Comparison of ENCODE assay signal across 8 mouse cellular contexts in genomic region chr11:49764023-49764422, GRCm38 (mm10). TPM values are rescaled to one million over a fixed set of nuclear protein-coding genes. Genes with fewer than 3 reads are reported as not detected.
DNase-seq lines count a peak whose midpoint lies in the region; ATAC-seq and TF ChIP-seq lines count a peak whose summit lies in the region.
"Had no signal": no experiment of that assay in that cellular context is flagged by ENCODE, and none has a peak within 500 bp of the region (broad histone marks: within the 10 kb centered on the region; RNA-seq: fewer than 3 reads in every experiment).

No protein-coding gene starts in this region.

- H3K4me1 ChIP-seq in kidney, adult 2 months (ENCODE audit: control insufficient read depth, insufficient read depth, low read length) = 0 out of 2 replicates have a peak, but pooled peaks cover 4% of the 10 kb centered on the region
- H3K4me1 ChIP-seq in G1E (ENCODE audit: insufficient read depth, low read depth, low read length) = peaks cover 50% of the 10 kb centered on the region

- H3K4me3 ChIP-seq in kidney, adult 2 months (ENCODE audit: insufficient read depth, low read depth, low read length) = no peak overlapping the region
- peak overlapping the region; percentile 63; the same call in 1 of the 2 replicates for H3K4me3 ChIP-seq in G1E (ENCODE audit: low read depth, low read length)
- H3K4me3 ChIP-seq: neural tube, embryonic 12.5 days had no signal

- H3K27me3 ChIP-seq in kidney, adult 2 months (replicated peaks; ENCODE audit: control insufficient read depth, insufficient read depth, low read length) = no peaks in the 10 kb centered on the region
- H3K27me3 ChIP-seq in G1E (ENCODE audit: insufficient read depth, low read length) = peaks cover 6% of the 10 kb centered on the region; the same call in 1 of the 2 replicates
- H3K27me3 ChIP-seq: neural tube, embryonic 12.5 days had no signal

- ATAC-seq in G1E (ENCODE audit: extremely low read depth, insufficient number of reproducible peaks, low FRiP score, poor library complexity, severe bottlenecking) = no peak

- WGBS in kidney, adult 2 months = 50% methylated on average over 4 of the region's 4 CpGs

- H3K36me3 ChIP-seq in kidney, adult 2 months (ENCODE audit: control insufficient read depth, insufficient read depth, low read length) = no peaks in the 10 kb centered on the region
- no peaks in the 10 kb centered on the region for H3K36me3 ChIP-seq in G1E (replicated peaks)
- H3K36me3 ChIP-seq: neural tube, embryonic 12.5 days had no signal

- no peak for TF ChIP-seq CTCF in kidney, adult 2 months (conservative IDR thresholded peaks at IDR 0.05; ENCODE audit: insufficient read depth, insufficient read length, low read depth, low read length)
- TF ChIP-seq CTCF in G1E (IDR thresholded peaks at IDR 0.05; ENCODE audit: low read depth, low read length) = no peak

- no peak for TF ChIP-seq POLR2A in kidney, adult 2 months (IDR thresholded peaks at IDR 0.05; ENCODE audit: low read depth, low read length)

- DNase-seq in kidney, adult 2 months = peak; percentile 8
- no peak for DNase-seq in kidney, adult 9 months
- DNase-seq in G1E (ENCODE audit: low spot score) = no peak
- peak; percentile 14 for DNase-seq in embryo, embryonic 9.5 days (ENCODE audit: extremely low spot score)
- peak; percentile 12 to 48 for DNase-seq in kidney, postnatal 25 days
- no peak for DNase-seq in frontal cortex, postnatal 14 days (ENCODE audit: low spot score in 2 of 2)
- DNase-seq in right cerebral cortex, postnatal 25 days = no peak

- no peaks in the 10 kb centered on the region for H3K9me3 ChIP-seq in G1E (replicated peaks)
- H3K9me3 ChIP-seq: neural tube, embryonic 12.5 days had no signal

- H3K27ac ChIP-seq in kidney, adult 2 months (ENCODE audit: insufficient read depth, low read depth, low read length) = peak overlapping the region; percentile 36; the same call in 1 of the 2 replicates
- H3K27ac ChIP-seq: neural tube, embryonic 12.5 days had no signal

RNA-seq across cellular contexts. Expression of gene Gfpt2, which starts 30.0 kb away (rescaled TPM):
- 7.1 and 7.9 TPM in 2 replicates for polyA plus RNA-seq in kidney, adult 2 months (2012; rRNA removed)
- total RNA-seq in G1E (2014; fragmentation: Nextera tagmentation) (not detected in 2 replicates), G1E (2017) (0.22 and 0.23 TPM in 2 replicates)
- polyA plus RNA-seq in G1E (2012) = not detected in 2 replicates

RNA-seq across cellular contexts. Expression of gene Cnot6, which starts 51.5 kb away (rescaled TPM):
- polyA plus RNA-seq in kidney, adult 2 months (2012; rRNA removed) = 10.5 and 14.1 TPM in 2 replicates
- 155 and 165 TPM in 2 replicates for total RNA-seq in G1E (2014; fragmentation: Nextera tagmentation)
- 84.5 and 93.8 TPM in 2 replicates for total RNA-seq in G1E (2017)
- 44.0 and 61.0 TPM in 2 replicates for polyA plus RNA-seq in G1E (2012)

Comparison
In these comparisons a context has a peak if more than half of its experiments do, and no peak if none do; other contexts are left out.
1. DNase-seq: peak in kidney, adult 2 months (single experiment), embryo, embryonic 9.5 days (single experiment) and kidney, postnatal 25 days (2 of 2); none in kidney, adult 9 months (single experiment), G1E (single experiment), frontal cortex, postnatal 14 days (0 of 2) and right cerebral cortex, postnatal 25 days (single experiment).